19 mouse cellular contexts compared by ENCODE assay signal in genomic region chr1:71982423-71983262, GRCm38 (mm10).
A peak's percentile ranks its signal among the peaks of the same experiment; 100 is the strongest.
DNase-seq lines count a peak whose midpoint lies in the region; ATAC-seq and TF ChIP-seq lines count a peak whose summit lies in the region.
"Had no signal": no experiment of that assay in that cellular context is flagged by ENCODE, and none has a peak within 500 bp of the region (broad histone marks: within the 10 kb centered on the region; RNA-seq: fewer than 3 reads in every experiment).

No protein-coding gene starts in this region.

- no peak for TF ChIP-seq EP300 in stomach, postnatal 0 days (optimal IDR thresholded peaks at IDR 0.05)

- no peaks in the 10 kb centered on the region for H3K36me3 ChIP-seq in lung, embryonic 14.5 days (ENCODE audit: insufficient read depth)
- H3K36me3 ChIP-seq in intestine, embryonic 16.5 days (ENCODE audit: control insufficient read depth, insufficient read depth, low read length) = no peaks in the 10 kb centered on the region
- H3K36me3 ChIP-seq in stomach, postnatal 0 days (ENCODE audit: control insufficient read depth, insufficient read depth, low read length) = no peaks in the 10 kb centered on the region
- H3K36me3 ChIP-seq: embryonic facial prominence, embryonic 13.5 days; hindbrain, embryonic 12.5 days had no signal

- H3K4me2 ChIP-seq in lung, embryonic 14.5 days = 0 out of 2 replicates have a peak overlapping the region, but pooled peaks have one; percentile 10
- no peak overlapping the region for H3K4me2 ChIP-seq in intestine, embryonic 16.5 days (ENCODE audit: low read depth, low read length)
- H3K4me2 ChIP-seq in stomach, postnatal 0 days (replicated peaks; ENCODE audit: low read depth) = no peak overlapping the region
- H3K4me2 ChIP-seq: embryonic facial prominence, embryonic 13.5 days; forebrain, embryonic 13.5 days; hindbrain, embryonic 12.5 days had no signal

- DNase-seq in lung, embryonic 14.5 days = peak; percentile 66
- no peak for DNase-seq in lung, postnatal 14 days
- peak; percentile 27 for DNase-seq in NIH3T3 (ENCODE audit: low read depth)
- DNase-seq in stomach, postnatal 0 days (ENCODE audit: low spot score) = no peak
- no peak for DNase-seq in layer of hippocampus, adult 18-20 months (ENCODE audit: low spot score in 2 of 2)
- DNase-seq: adrenal gland, adult 2 months; adrenal gland, postnatal 25 days; cerebellum, adult 18-20 months; cerebellum, adult 9-11 months; cerebellum, postnatal 36 days; forebrain, postnatal 0 days; gastrocnemius, postnatal 14 days; heart, postnatal 10 days; heart, postnatal 4 days had no signal

- H3K9me3 ChIP-seq in lung, embryonic 14.5 days (ENCODE audit: low read depth, low read length) = no peaks in the 10 kb centered on the region
- no peaks in the 10 kb centered on the region for H3K9me3 ChIP-seq in intestine, embryonic 16.5 days (ENCODE audit: control insufficient read depth, low read length)
- H3K9me3 ChIP-seq in stomach, postnatal 0 days (ENCODE audit: control insufficient read depth, low read length) = no peaks in the 10 kb centered on the region
- H3K9me3 ChIP-seq: embryonic facial prominence, embryonic 13.5 days; forebrain, embryonic 13.5 days; hindbrain, embryonic 12.5 days had no signal

- no peak for TF ChIP-seq CTCF in lung, embryonic 14.5 days (IDR thresholded peaks at IDR 0.05; ENCODE audit: low read depth)
- no peak for TF ChIP-seq CTCF in stomach, postnatal 0 days (IDR thresholded peaks at IDR 0.05; ENCODE audit: low read depth)

- H3K27me3 ChIP-seq in lung, embryonic 14.5 days (ENCODE audit: insufficient read depth, low read length) = no peaks in the 10 kb centered on the region
- H3K27me3 ChIP-seq in intestine, embryonic 16.5 days (replicated peaks; ENCODE audit: control insufficient read depth, insufficient read depth, low read length) = no peaks in the 10 kb centered on the region
- H3K27me3 ChIP-seq in stomach, postnatal 0 days (ENCODE audit: control insufficient read depth, insufficient read depth, low read length) = no peaks in the 10 kb centered on the region
- H3K27me3 ChIP-seq: CH12.LX; embryonic facial prominence, embryonic 13.5 days; forebrain, embryonic 13.5 days; hindbrain, embryonic 12.5 days had no signal

- H3K4me3 ChIP-seq in lung, embryonic 14.5 days (ENCODE audit: low read depth, low read length) = no peak overlapping the region
- H3K4me3 ChIP-seq in intestine, embryonic 16.5 days (ENCODE audit: low read length) = no peak overlapping the region
- H3K4me3 ChIP-seq in stomach, postnatal 0 days (ENCODE audit: low read depth, low read length) = no peak overlapping the region
- H3K4me3 ChIP-seq: embryonic facial prominence, embryonic 13.5 days; forebrain, embryonic 13.5 days; hindbrain, embryonic 12.5 days had no signal

- 32% methylated on average over 5 of the region's 5 CpGs for WGBS in lung, embryonic 14.5 days
- WGBS in intestine, embryonic 16.5 days = 50% methylated on average over 5 of the region's 5 CpGs
- 43% methylated on average over 5 of the region's 5 CpGs for WGBS in stomach, postnatal 0 days

- H3K4me1 ChIP-seq in lung, embryonic 14.5 days (ENCODE audit: insufficient read depth) = no peaks in the 10 kb centered on the region
- H3K4me1 ChIP-seq in intestine, embryonic 16.5 days (ENCODE audit: control insufficient read depth, insufficient read depth, low read length) = peaks cover 2% of the 10 kb centered on the region; the same call in 1 of the 2 replicates
- H3K4me1 ChIP-seq in stomach, postnatal 0 days (replicated peaks; ENCODE audit: control insufficient read depth, insufficient read depth) = no peaks in the 10 kb centered on the region
- H3K4me1 ChIP-seq: forebrain, embryonic 13.5 days; hindbrain, embryonic 12.5 days had no signal

- peak overlapping the region; percentile 79; the same call in 1 of the 2 replicates for H3K27ac ChIP-seq in lung, embryonic 14.5 days (ENCODE audit: low read depth)
- H3K27ac ChIP-seq in intestine, embryonic 16.5 days (ENCODE audit: low read length) = peak overlapping the region; percentile 48; the same call in 1 of the 2 replicates
- peak overlapping the region; percentile 31; the same call in 1 of the 2 replicates for H3K27ac ChIP-seq in stomach, postnatal 0 days (replicated peaks)
- H3K27ac ChIP-seq: embryonic facial prominence, embryonic 13.5 days; forebrain, embryonic 13.5 days; hindbrain, embryonic 12.5 days had no signal

- peak; percentile 73 for ATAC-seq in lung, embryonic 14.5 days (ENCODE audit: insufficient read depth)
- ATAC-seq in intestine, embryonic 16.5 days = peak; percentile 50; the same call in 1 of the 2 replicates
- no peak for ATAC-seq in stomach, postnatal 0 days (ENCODE audit: low FRiP score, low TSS enrichment)
- ATAC-seq: forebrain, embryonic 13.5 days; forebrain, postnatal 0 days had no signal

- no peak overlapping the region for H3K9ac ChIP-seq in lung, embryonic 14.5 days
- H3K9ac ChIP-seq in intestine, embryonic 16.5 days (ENCODE audit: low read depth, low read length) = no peak overlapping the region
- no peak overlapping the region for H3K9ac ChIP-seq in stomach, postnatal 0 days (ENCODE audit: low read length)
- H3K9ac ChIP-seq: embryonic facial prominence, embryonic 13.5 days; forebrain, embryonic 13.5 days; forebrain, postnatal 0 days; hindbrain, embryonic 12.5 days had no signal

Comparison
In these comparisons a context has a peak if more than half of its experiments do, and no peak if none do; other contexts are left out.
1. DNase-seq: peak in lung, embryonic 14.5 days (single experiment) and NIH3T3 (single experiment); none in lung, postnatal 14 days (single experiment), stomach, postnatal 0 days (single experiment) and layer of hippocampus, adult 18-20 months (0 of 2).
2. Peak in every context shown above with its lines, with median percentiles within 50 percentile points of each other: H3K27ac ChIP-seq.